15 mouse cellular contexts compared by ENCODE assay signal in the genomic region with DNA sequence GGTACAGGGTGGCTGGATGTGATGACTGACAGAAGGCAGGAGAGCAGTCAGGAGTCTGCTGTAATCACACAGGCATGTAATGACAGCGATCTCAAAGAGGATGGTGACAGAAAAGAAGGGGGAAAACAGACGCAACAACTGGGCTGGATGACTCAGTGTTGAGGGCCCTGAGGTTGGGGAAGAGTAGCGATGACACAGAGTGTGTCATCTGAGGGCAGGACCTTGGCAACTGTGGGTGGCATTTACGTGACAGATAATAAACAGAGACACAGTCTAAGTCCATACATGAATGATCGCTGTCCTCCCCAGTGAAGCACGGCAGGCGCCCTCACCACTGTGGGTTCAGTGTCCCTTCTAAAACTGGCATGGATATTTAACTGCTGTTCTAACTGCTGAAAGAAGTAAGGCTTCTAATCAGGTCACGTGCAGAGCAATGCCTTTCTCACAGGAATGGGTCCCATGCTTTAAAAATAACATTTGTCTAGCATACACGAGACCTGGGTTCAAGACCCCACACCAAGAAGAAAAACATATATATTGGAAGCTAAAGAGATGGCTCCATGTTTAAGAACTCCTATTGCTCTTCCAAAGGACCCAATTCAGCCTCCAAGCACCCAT.
DNase-seq lines count a peak whose midpoint lies in the region; ATAC-seq lines count a peak whose summit lies in the region.
"Had no signal": no experiment of that assay in that cellular context is flagged by ENCODE, and none has a peak within 500 bp of the region (broad histone marks: within the 10 kb centered on the region; RNA-seq: fewer than 3 reads in every experiment).

No protein-coding gene starts in this region.

- no peaks in the 10 kb centered on the region for H3K9me3 ChIP-seq in embryonic facial prominence, embryonic 14.5 days (ENCODE audit: control insufficient read depth, low read length)
- H3K9me3 ChIP-seq in embryonic facial prominence, embryonic 10.5 days = no peaks in the 10 kb centered on the region
- no peaks in the 10 kb centered on the region for H3K9me3 ChIP-seq in lung, embryonic 16.5 days (ENCODE audit: control insufficient read depth, low read length)
- H3K9me3 ChIP-seq: hindbrain, embryonic 15.5 days; liver, embryonic 12.5 days had no signal

- 0 out of 2 replicates have a peak, but pooled peaks have one; percentile 9 for ATAC-seq in embryonic facial prominence, embryonic 14.5 days (ENCODE audit: low read depth)
- ATAC-seq in lung, embryonic 16.5 days (ENCODE audit: low read depth) = peak; percentile 29; the same call in 1 of the 2 replicates
- ATAC-seq in megakaryocyte, adult 5-6 weeks (ENCODE audit: poor library complexity, severe bottlenecking) = peak; percentile 18; the same call in 1 of the 2 replicates
- ATAC-seq: liver, embryonic 12.5 days had no signal

- 83% methylated on average over 9 of the region's 9 CpGs for WGBS in embryonic facial prominence, embryonic 14.5 days
- WGBS in embryonic facial prominence, embryonic 10.5 days = 81% methylated on average over 9 of the region's 9 CpGs
- 59% methylated on average over 9 of the region's 9 CpGs for whole genome bisulfite sequencing in lung, embryonic 16.5 days

- no peaks in the 10 kb centered on the region for H3K36me3 ChIP-seq in embryonic facial prominence, embryonic 14.5 days (ENCODE audit: control insufficient read depth, insufficient read depth, low read length)
- no peaks in the 10 kb centered on the region for H3K36me3 ChIP-seq in embryonic facial prominence, embryonic 10.5 days (replicated peaks)
- no peaks in the 10 kb centered on the region for H3K36me3 ChIP-seq in lung, embryonic 16.5 days (ENCODE audit: control insufficient read depth, insufficient read depth, low read length)
- H3K36me3 ChIP-seq: hindbrain, embryonic 15.5 days; liver, embryonic 12.5 days had no signal

- DNase-seq in embryonic facial prominence, embryonic 14.5 days (ENCODE audit: low spot score) = no peak
- no peak for DNase-seq in embryonic facial prominence, embryonic 10.5 days (ENCODE audit: low spot score)
- no peak for DNase-seq in lung, postnatal 10 days
- DNase-seq in adipocyte (ENCODE audit: low spot score) = peak; percentile 23
- no peak for DNase-seq in urinary bladder, adult 18-20 months (ENCODE audit: low spot score in 2 of 2)
- DNase-seq in thymus, postnatal 10 days (ENCODE audit: low spot score in 2 of 2) = no peak
- DNase-seq: cerebellum, adult 9-11 months; kidney, adult 11 months; kidney, postnatal 25 days; right cerebral cortex, postnatal 25 days; thymus, adult 2 months had no signal

- no peak overlapping the region for H3K9ac ChIP-seq in embryonic facial prominence, embryonic 14.5 days (ENCODE audit: low read depth, low read length)
- H3K9ac ChIP-seq in lung, embryonic 16.5 days (ENCODE audit: low read length) = no peak overlapping the region
- H3K9ac ChIP-seq: hindbrain, embryonic 15.5 days; liver, embryonic 12.5 days had no signal

- H3K4me2 ChIP-seq in embryonic facial prominence, embryonic 14.5 days (ENCODE audit: low read depth, low read length) = no peak overlapping the region
- H3K4me2 ChIP-seq in lung, embryonic 16.5 days (ENCODE audit: low read depth, low read length) = no peak overlapping the region
- H3K4me2 ChIP-seq: hindbrain, embryonic 15.5 days; liver, embryonic 12.5 days had no signal

- H3K27me3 ChIP-seq in embryonic facial prominence, embryonic 14.5 days (replicated peaks; ENCODE audit: control insufficient read depth, insufficient read depth, low read length) = peaks cover 12% of the 10 kb centered on the region
- peaks cover 52% of the 10 kb centered on the region for H3K27me3 ChIP-seq in embryonic facial prominence, embryonic 10.5 days (replicated peaks; ENCODE audit: low read depth, poor library complexity, severe bottlenecking)
- H3K27me3 ChIP-seq in lung, embryonic 16.5 days (ENCODE audit: control insufficient read depth, insufficient read depth, low read depth, low read length) = peaks cover 2% of the 10 kb centered on the region; the same call in 1 of the 2 replicates
- H3K27me3 ChIP-seq: hindbrain, embryonic 15.5 days; liver, embryonic 12.5 days had no signal

- H3K27ac ChIP-seq in embryonic facial prominence, embryonic 14.5 days (replicated peaks; ENCODE audit: low read depth, low read length) = no peak overlapping the region
- no peak overlapping the region for H3K27ac ChIP-seq in embryonic facial prominence, embryonic 10.5 days (replicated peaks)
- H3K27ac ChIP-seq in lung, embryonic 16.5 days (ENCODE audit: low read length) = no peak overlapping the region
- H3K27ac ChIP-seq: hindbrain, embryonic 15.5 days; liver, embryonic 12.5 days had no signal

- H3K4me3 ChIP-seq in embryonic facial prominence, embryonic 14.5 days (ENCODE audit: low read depth, low read length) = no peak overlapping the region
- no peak overlapping the region for H3K4me3 ChIP-seq in embryonic facial prominence, embryonic 10.5 days
- H3K4me3 ChIP-seq in lung, embryonic 16.5 days (ENCODE audit: low read length) = no peak overlapping the region
- H3K4me3 ChIP-seq: hindbrain, embryonic 15.5 days; liver, embryonic 12.5 days had no signal

- peaks cover 39% of the 10 kb centered on the region for H3K4me1 ChIP-seq in embryonic facial prominence, embryonic 14.5 days (ENCODE audit: control insufficient read depth, insufficient read depth, low read length)
- peaks cover 56% of the 10 kb centered on the region for H3K4me1 ChIP-seq in embryonic facial prominence, embryonic 10.5 days
- peaks cover 28% of the 10 kb centered on the region for H3K4me1 ChIP-seq in lung, embryonic 16.5 days (replicated peaks; ENCODE audit: control insufficient read depth, insufficient read depth, low read length)
